Mouse (Mus musculus) liver, adult 2 months (tissue): Measurements from ENCODE around the gene Ccpg1. TPM values are rescaled to one million over a fixed set of nuclear protein-coding genes. Genes with fewer than 3 reads are reported as not detected.

Source experiments
- DNase-seq: peaks from one replicate; pipeline ENCODE4 v3.0.0-alpha.2; 2011; ENCODE audit warnings: low read depth, low spot score; ENCODE audit errors: extremely low read depth
- H3K27ac ChIP-seq: fragments of 200-500 bp; replicated peaks from 2 replicates; pipeline ENCODE4 v1.5.1; 2012; ENCODE audit warnings: low read depth, mild to moderate bottlenecking, control low read depth, inconsistent platforms, low read length; ENCODE audit not compliant: insufficient read depth
- H3K27me3 ChIP-seq: fragments of 200-500 bp; 2 replicates; pipeline ENCODE4 v1.6.1; 2012; ENCODE audit warnings: mild to moderate bottlenecking, moderate library complexity, low read length, inconsistent platforms; ENCODE audit not compliant: control insufficient read depth, insufficient read depth
- H3K36me3 ChIP-seq: fragments of 200-500 bp; 2 replicates; pipeline ENCODE4 v1.6.1; 2012; ENCODE audit warnings: low read length, inconsistent platforms; ENCODE audit not compliant: control insufficient read depth, insufficient read depth
- H3K4me1 ChIP-seq: fragments of 200-500 bp; 2 replicates; pipeline ENCODE4 v1.6.1; 2011; ENCODE audit warnings: low read length; ENCODE audit not compliant: control insufficient read depth, insufficient read depth
- H3K4me3 ChIP-seq: fragments of 200-500 bp; 2 replicates; pipeline ENCODE4 v1.5.1; 2011; ENCODE audit warnings: low read depth, mild to moderate bottlenecking, control low read depth, low read length, moderate library complexity; ENCODE audit not compliant: insufficient read depth
- H3K79me2 ChIP-seq: fragments of 200-500 bp; 2 replicates; pipeline ENCODE4 v1.6.1; 2012; ENCODE audit warnings: inconsistent platforms, mild to moderate bottlenecking, low read length, moderate library complexity; ENCODE audit not compliant: control insufficient read depth, insufficient read depth
- H3K9ac ChIP-seq: fragments of 200-500 bp; 2 replicates; pipeline ENCODE4 v1.6.1; 2012; ENCODE audit warnings: low read depth, mild to moderate bottlenecking, control low read depth, inconsistent platforms, low read length
- CTCF ChIP-seq: fragments of 200-500 bp; IDR thresholded peaks from 2 replicates; pipeline ENCODE4 v1.5.1; 2011; ENCODE audit warnings: low read depth, low read length, control low read depth
- POLR2A ChIP-seq: fragments of 200-500 bp; IDR thresholded peaks from 2 replicates; pipeline ENCODE4 v1.6.1; 2011; ENCODE audit warnings: low read length, control low read depth; ENCODE audit not compliant: insufficient read depth; ENCODE audit errors: extremely low read depth
- WGBS: fragments of 180-500 bp; shearing (Covaris S2); methylation state at CpG from one replicate; pipeline ENCODE4 v1.1.7; 2018; 5-methylcytosine and 5-hydroxymethylcytosine counted together
- polyA plus RNA-seq: library from polyadenylated mRNA; depleted of rRNA; stranded (reverse); fragments of >200 nt; gene quantifications from 2 replicates; pipeline ENCODE4 v1.2.3, GENCODE M21; 2012
- total RNA-seq: library from RNA; depleted of rRNA; stranded (reverse); fragments of >200 nt; gene quantifications from 2 replicates; pipeline ENCODE4 v1.2.3, GENCODE M21; 2014

The Ccpg1 gene
- total and polyA plus RNA-seq, 2 experiments: 6.7 to 46.1 TPM

- Histone ChIP-seq H3K79me2 (peaks cover 9% of the 10 kb centered on the region; the same call in 1 of the 2 replicates), H3K36me3 (no peaks in the 10 kb centered on the region), H3K4me1 (peaks cover 3% of the 10 kb centered on the region; the same call in 1 of the 2 replicates), H3K4me3 (no peak overlapping the region), H3K27ac (no peak overlapping the region), H3K27me3 (no peaks in the 10 kb centered on the region), H3K9ac (no peak overlapping the region)
- DNase-seq: no peak
- TF ChIP-seq CTCF (no peak), POLR2A (no peak)
- WGBS: 62% methylated on average over 2 of the region's 2 CpGs
Observed at GRCm38 (mm10) chr9:72983066-72983465, 2.2 kb upstream of the Ccpg1 start.

GRCm38 (mm10) chr9:72987703-72988102 is 2.5 kb downstream of the Ccpg1 start:
- Histone ChIP-seq H3K4me3 (no peak overlapping the region), H3K36me3 (no peaks in the 10 kb centered on the region), H3K79me2 (peaks cover 12% of the 10 kb centered on the region; the same call in 1 of the 2 replicates), H3K27ac (no peak overlapping the region), H3K27me3 (no peaks in the 10 kb centered on the region), H3K4me1 (peaks cover 6% of the 10 kb centered on the region), H3K9ac (no peak overlapping the region)
- no peak for TF ChIP-seq CTCF
- no peak for TF ChIP-seq POLR2A
- WGBS: 77% methylated on average over 3 of the region's 3 CpGs
- DNase-seq: no peak

- DNase-seq: peak; percentile 41
- no peak overlapping the region for H3K4me3 ChIP-seq
- TF ChIP-seq CTCF: no peak
- no peak for TF ChIP-seq POLR2A
- H3K79me2 ChIP-seq: peaks cover 12% of the 10 kb centered on the region; the same call in 1 of the 2 replicates
- H3K36me3 ChIP-seq: no peaks in the 10 kb centered on the region
- peaks cover 6% of the 10 kb centered on the region for H3K4me1 ChIP-seq
- no peak overlapping the region; the same call in 1 of the 2 replicates for H3K27ac ChIP-seq
- H3K9ac ChIP-seq: no peak overlapping the region
- no peaks in the 10 kb centered on the region for H3K27me3 ChIP-seq
- 49% methylated on average over 5 of the region's 5 CpGs for WGBS
Observed at GRCm38 (mm10) chr9:72988706-72989105, 3.5 kb downstream of the Ccpg1 start.

GRCm38 (mm10) chr9:72991420-72991819 is 6.2 kb downstream of the Ccpg1 start:
- Histone ChIP-seq H3K79me2 (peaks cover 9% of the 10 kb centered on the region; the same call in 1 of the 2 replicates), H3K36me3 (no peaks in the 10 kb centered on the region), H3K9ac (no peak overlapping the region), H3K27me3 (no peaks in the 10 kb centered on the region), H3K27ac (no peak overlapping the region), H3K4me1 (peaks cover 4% of the 10 kb centered on the region), H3K4me3 (no peak overlapping the region)
- TF ChIP-seq POLR2A: no peak
- no peak for TF ChIP-seq CTCF
- 94% methylated on average over 2 of the region's 2 CpGs for WGBS
- DNase-seq: no peak

- Histone ChIP-seq H3K4me1 (peaks cover 3% of the 10 kb centered on the region), H3K27me3 (no peaks in the 10 kb centered on the region), H3K36me3 (no peaks in the 10 kb centered on the region), H3K9ac (no peak overlapping the region), H3K79me2 (peaks cover 5% of the 10 kb centered on the region; the same call in 1 of the 2 replicates), H3K4me3 (no peak overlapping the region), H3K27ac (no peak overlapping the region)
- DNase-seq: no peak
- TF ChIP-seq CTCF (no peak), POLR2A (no peak)
- WGBS: 92% methylated on average over 5 of the region's 5 CpGs
Observed at GRCm38 (mm10) chr9:72992576-72992975, 7.3 kb downstream of the Ccpg1 start.

- Histone ChIP-seq H3K4me1 (no peaks in the 10 kb centered on the region), H3K79me2 (peaks cover 3% of the 10 kb centered on the region; the same call in 1 of the 2 replicates), H3K27ac (no peak overlapping the region), H3K27me3 (no peaks in the 10 kb centered on the region), H3K36me3 (peaks cover 11% of the 10 kb centered on the region), H3K4me3 (no peak overlapping the region), H3K9ac (no peak overlapping the region)
- DNase-seq: no peak
- TF ChIP-seq POLR2A (no peak), CTCF (no peak)
Observed at GRCm38 (mm10) chr9:72996167-72996566, 10.9 kb downstream of the Ccpg1 start.
